Mouse (Mus musculus): Measurements from ENCODE around the gene Hoxb6.
A peak's percentile ranks its signal among the peaks of the same experiment; 100 is the strongest.

Hoxb6 gene

GRCm38 (mm10) chr11:96291681-96292564 is at the start of gene Hoxb6:
Hoxb6 (plus strand) TSS chr11:96292476.
- no peak for DNase-seq (ENCODE audit: low spot score)

- no peak for DNase-seq (ENCODE audit: low spot score)
Observed at GRCm38 (mm10) chr11:96250901-96251300, 41.4 kb upstream of the Hoxb6 start.

GRCm38 (mm10) chr11:96251480-96252031 is 40.7 kb upstream of the Hoxb6 start:
- no peak for DNase-seq (ENCODE audit: low spot score)

- DNase-seq (ENCODE audit: low spot score) = no peak
Observed at GRCm38 (mm10) chr11:96252541-96253120, 39.6 kb upstream of the Hoxb6 start.

GRCm38 (mm10) chr11:96254221-96254620 is 38.1 kb upstream of the Hoxb6 start:
- no peak for DNase-seq (ENCODE audit: low spot score)

- no peak for DNase-seq (ENCODE audit: low spot score)
Observed at GRCm38 (mm10) chr11:96255111-96255995, 36.9 kb upstream of the Hoxb6 start.

- no peak for DNase-seq (ENCODE audit: low spot score)
Observed at GRCm38 (mm10) chr11:96255996-96256445, 36.3 kb upstream of the Hoxb6 start.

- DNase-seq (ENCODE audit: low spot score) = no peak
Observed at GRCm38 (mm10) chr11:96257141-96257540, 35.1 kb upstream of the Hoxb6 start.

GRCm38 (mm10) chr11:96259038-96259437 is 33.2 kb upstream of the Hoxb6 start:
- DNase-seq (ENCODE audit: low spot score) = no peak

GRCm38 (mm10) chr11:96259511-96259910 is 32.8 kb upstream of the Hoxb6 start:
- DNase-seq (ENCODE audit: low spot score) = no peak

- DNase-seq (ENCODE audit: low spot score) = no peak
Observed at GRCm38 (mm10) chr11:96260310-96260970, 31.8 kb upstream of the Hoxb6 start.

GRCm38 (mm10) chr11:96261323-96261890 is 30.9 kb upstream of the Hoxb6 start:
- DNase-seq (ENCODE audit: low spot score) = peak; percentile 65

GRCm38 (mm10) chr11:96262262-96262830 is 29.9 kb upstream of the Hoxb6 start:
- no peak for DNase-seq (ENCODE audit: low spot score)

GRCm38 (mm10) chr11:96263636-96264389 is 28.5 kb upstream of the Hoxb6 start:
- no peak for DNase-seq (ENCODE audit: low spot score)

- no peak for DNase-seq (ENCODE audit: low spot score)
Observed at GRCm38 (mm10) chr11:96264390-96265020, 27.8 kb upstream of the Hoxb6 start.

GRCm38 (mm10) chr11:96265954-96266353 is 26.3 kb upstream of the Hoxb6 start:
- no peak for DNase-seq (ENCODE audit: low spot score)

GRCm38 (mm10) chr11:96267021-96267920 is 25.0 kb upstream of the Hoxb6 start:
- DNase-seq (ENCODE audit: low spot score) = no peak

- DNase-seq (ENCODE audit: low spot score) = no peak
Observed at GRCm38 (mm10) chr11:96268031-96268745, 24.1 kb upstream of the Hoxb6 start.

Data from ovary, postnatal 14 days (tissue).